ENCODE assay signal across 8 mouse cellular contexts in the genomic region with DNA sequence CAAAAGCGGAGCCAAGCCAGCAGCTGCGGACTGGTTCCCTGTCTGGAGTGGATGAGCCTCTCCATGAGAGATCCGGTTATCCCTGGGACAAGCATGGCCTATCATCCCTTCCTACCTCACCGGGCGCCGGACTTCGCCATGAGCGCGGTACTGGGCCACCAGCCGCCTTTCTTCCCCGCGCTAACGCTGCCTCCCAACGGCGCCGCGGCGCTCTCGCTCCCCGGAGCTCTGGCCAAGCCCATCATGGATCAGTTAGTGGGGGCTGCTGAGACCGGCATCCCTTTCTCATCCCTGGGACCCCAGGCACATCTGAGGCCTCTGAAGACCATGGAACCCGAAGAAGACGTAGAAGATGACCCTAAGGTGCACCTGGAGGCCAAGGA. TPM values are rescaled to one million over a fixed set of nuclear protein-coding genes. Genes with fewer than 3 reads are reported as not detected.
DNase-seq lines count a peak whose midpoint lies in the region; ATAC-seq lines count a peak whose summit lies in the region.

No protein-coding gene starts in this region.

- peak overlapping the region; percentile 98 for H3K27ac ChIP-seq in kidney, embryonic 15.5 days
- H3K27ac ChIP-seq in hindbrain, embryonic 10.5 days: peak overlapping the region; percentile 77
- no peak overlapping the region for H3K27ac ChIP-seq in liver, embryonic 15.5 days (replicated peaks)

- peaks cover 5% of the 10 kb centered on the region; the same call in 1 of the 2 replicates for H3K36me3 ChIP-seq in kidney, embryonic 15.5 days
- no peaks in the 10 kb centered on the region for H3K36me3 ChIP-seq in hindbrain, embryonic 10.5 days
- no peaks in the 10 kb centered on the region for H3K36me3 ChIP-seq in liver, embryonic 15.5 days (replicated peaks)

- no peak for DNase-seq in kidney, adult 11 months
- peak; percentile 63 for DNase-seq in embryo, embryonic 10.5 days (ENCODE audit: low spot score)
- DNase-seq in hindbrain, embryonic 10.5 days (ENCODE audit: low spot score): no peak
- no peak for DNase-seq in frontal cortex, postnatal 10 days (ENCODE audit: low spot score in 2 of 2)
- DNase-seq in layer of hippocampus, postnatal 25 days (ENCODE audit: extremely low spot score in 1 of 2, low spot score in 1 of 2): no peak
- DNase-seq in right cerebral cortex, adult 2 months (ENCODE audit: low spot score in 2 of 2): no peak

- H3K4me2 ChIP-seq in kidney, embryonic 15.5 days: peak overlapping the region; percentile 84
- H3K4me2 ChIP-seq in liver, embryonic 15.5 days: peak overlapping the region; percentile 59

- H3K4me1 ChIP-seq in kidney, embryonic 15.5 days: peaks cover 53% of the 10 kb centered on the region
- peaks cover 33% of the 10 kb centered on the region for H3K4me1 ChIP-seq in hindbrain, embryonic 10.5 days (replicated peaks)
- peaks cover 16% of the 10 kb centered on the region for H3K4me1 ChIP-seq in liver, embryonic 15.5 days (replicated peaks)

- peak overlapping the region; percentile 51 for H3K4me3 ChIP-seq in kidney, embryonic 15.5 days (replicated peaks)
- H3K4me3 ChIP-seq in hindbrain, embryonic 10.5 days: peak overlapping the region; percentile 52
- H3K4me3 ChIP-seq in liver, embryonic 15.5 days (replicated peaks): peak overlapping the region; percentile 48

- peaks cover 95% of the 10 kb centered on the region for H3K27me3 ChIP-seq in kidney, embryonic 15.5 days
- peaks cover 100% of the 10 kb centered on the region for H3K27me3 ChIP-seq in hindbrain, embryonic 10.5 days (ENCODE audit: insufficient read depth, poor library complexity, severe bottlenecking)
- H3K27me3 ChIP-seq in liver, embryonic 15.5 days: peaks cover 96% of the 10 kb centered on the region

- no peaks in the 10 kb centered on the region for H3K9me3 ChIP-seq in kidney, embryonic 15.5 days (replicated peaks)
- no peaks in the 10 kb centered on the region for H3K9me3 ChIP-seq in hindbrain, embryonic 10.5 days
- no peaks in the 10 kb centered on the region for H3K9me3 ChIP-seq in liver, embryonic 15.5 days (replicated peaks)

- 0% methylated on average over 23 of the region's 23 CpGs for WGBS in kidney, embryonic 15.5 days
- WGBS in hindbrain, embryonic 10.5 days: under 1% methylated on average over 23 of the region's 23 CpGs
- WGBS in liver, embryonic 15.5 days (ENCODE audit: insufficient replicate concordance): under 1% methylated on average over 23 of the region's 23 CpGs

- peak overlapping the region; percentile 58 for H3K9ac ChIP-seq in kidney, embryonic 15.5 days
- H3K9ac ChIP-seq in liver, embryonic 15.5 days: peak overlapping the region; percentile 37; the same call in 1 of the 2 replicates

- no peak for ATAC-seq in kidney, embryonic 15.5 days (replicated peaks; ENCODE audit: low FRiP score)
- no peak for ATAC-seq in liver, embryonic 15.5 days (ENCODE audit: insufficient read depth)

RNA-seq across cellular contexts. Expression of gene Tbx3, which starts 1.5 kb away (rescaled TPM):
- polyA plus RNA-seq in kidney, embryonic 15.5 days (2015; fragmentation: Nextera tagmentation; extraction: Ambion mirVana): 51.1 and 54.4 TPM in 2 replicates
- polyA plus RNA-seq in hindbrain, embryonic 10.5 days (2016; fragmentation: Nextera tagmentation; extraction: Ambion mirVana): 5.8 and 13.0 TPM in 2 replicates
- 2.6 and 2.8 TPM in 2 replicates for polyA plus RNA-seq in liver, embryonic 15.5 days (2015; fragmentation: Nextera tagmentation; extraction: Ambion mirVana)
- 1 to 10 TPM; 2.9 to 3.1 TPM for total RNA-seq in layer of hippocampus, postnatal 25 days (2021)
